Mouse (Mus musculus) heart, embryonic 15.5 days (tissue): ENCODE measurements at regions not wholly inside any gene's neighbourhood (a gene's known extent, or its start where the extent isn't known, plus 50 kb on each side); places are given as distances from the start of the nearest gene placed in this dataset.
A peak's percentile ranks its signal among the peaks of the same experiment; 100 is the strongest.

ENCODE experiments used
- ATAC-seq: fragments of 200-750 bp; cut with Nextera tagmentation; replicated peaks from 2 replicates; pipeline ENCODE4 v1.8.0; 2017; ENCODE audit warnings: low read depth, moderate TSS enrichment; ENCODE audit not compliant: insufficient number of reproducible peaks, insufficient read depth, low FRiP score
- H3K27ac ChIP-seq: fragments of 300-500 bp; sonication (generic); 2 replicates; pipeline ENCODE4 v1.5.1; 2015; ENCODE audit warnings: mild to moderate bottlenecking, inconsistent platforms
- H3K27me3 ChIP-seq: fragments of 300-500 bp; sonication (generic); 2 replicates; pipeline ENCODE4 v1.6.1; 2015; ENCODE audit warnings: inconsistent platforms
- H3K36me3 ChIP-seq: fragments of 300-500 bp; sonication (generic); 2 replicates; pipeline ENCODE4 v1.6.1; 2015; ENCODE audit warnings: mild to moderate bottlenecking, inconsistent platforms
- H3K4me1 ChIP-seq: fragments of 300-500 bp; sonication (generic); replicated peaks from 2 replicates; pipeline ENCODE4 v1.6.1; 2015; ENCODE audit warnings: inconsistent platforms
- H3K4me2 ChIP-seq: fragments of 300-500 bp; sonication (generic); 2 replicates; pipeline ENCODE4 v1.6.1; 2015; ENCODE audit warnings: inconsistent platforms, mild to moderate bottlenecking, moderate library complexity
- H3K4me3 ChIP-seq: fragments of 300-500 bp; sonication (generic); 2 replicates; pipeline ENCODE4 v1.5.1; 2015; ENCODE audit warnings: mild to moderate bottlenecking, inconsistent platforms
- H3K9ac ChIP-seq: fragments of 300-500 bp; sonication (generic); 2 replicates; pipeline ENCODE4 v1.6.1; 2015; ENCODE audit warnings: mild to moderate bottlenecking, inconsistent platforms
- H3K9me3 ChIP-seq: fragments of 300-500 bp; sonication (generic); replicated peaks from 2 replicates; pipeline ENCODE4 v1.6.1; 2016; ENCODE audit warnings: inconsistent platforms
- WGBS: fragments of 180-500 bp; shearing (Covaris S2); methylation state at CpG from one replicate; pipeline ENCODE4 v1.1.7; 2015; ENCODE audit warnings: mixed read lengths; 5-methylcytosine and 5-hydroxymethylcytosine counted together

- no peak overlapping the region for H3K27ac ChIP-seq
- no peak overlapping the region for H3K4me3 ChIP-seq
- H3K4me1 ChIP-seq = 0 out of 2 replicates have a peak, but pooled peaks cover 4% of the 10 kb centered on the region
- H3K9ac ChIP-seq = no peak overlapping the region
- no peak overlapping the region for H3K4me2 ChIP-seq
- ATAC-seq = peak; percentile 78
- no peaks in the 10 kb centered on the region for H3K36me3 ChIP-seq
- H3K9me3 ChIP-seq = no peaks in the 10 kb centered on the region
- H3K27me3 ChIP-seq = no peaks in the 10 kb centered on the region
- 20% methylated on average over 2 of the region's 2 CpGs for WGBS
Observed at GRCm38 (mm10) chr2:11853210-11853973, 75.7 kb downstream of the Ankrd16 start.

GRCm38 (mm10) chr2:11869983-11870382 lies 92.3 kb downstream of the Ankrd16 start:
- Histone ChIP-seq H3K36me3 (no peaks in the 10 kb centered on the region), H3K9me3 (0 out of 2 replicates have a peak, but pooled peaks cover 3% of the 10 kb centered on the region), H3K9ac (no peak overlapping the region), H3K4me3 (no peak overlapping the region), H3K4me1 (no peaks in the 10 kb centered on the region), H3K27ac (no peak overlapping the region), H3K27me3 (no peaks in the 10 kb centered on the region), H3K4me2 (no peak overlapping the region)
- ATAC-seq = no peak
- 35% methylated on average over 2 of the region's 2 CpGs for WGBS

- WGBS = 13% methylated on average over 1 of the region's 1 CpGs
- Histone ChIP-seq H3K9me3 (no peaks in the 10 kb centered on the region), H3K4me2 (no peak overlapping the region), H3K36me3 (no peaks in the 10 kb centered on the region), H3K27ac (no peak overlapping the region), H3K4me3 (no peak overlapping the region), H3K9ac (no peak overlapping the region), H3K27me3 (no peaks in the 10 kb centered on the region), H3K4me1 (no peaks in the 10 kb centered on the region)
- ATAC-seq = no peak
Observed at GRCm38 (mm10) chr2:11880005-11880404, 102.3 kb downstream of the Ankrd16 start.

- no peaks in the 10 kb centered on the region for H3K36me3 ChIP-seq
- ATAC-seq = no peak
- H3K27ac ChIP-seq = no peak overlapping the region
- 63% methylated on average over 7 of the region's 7 CpGs for WGBS
- H3K4me1 ChIP-seq = no peaks in the 10 kb centered on the region
- H3K9ac ChIP-seq = no peak overlapping the region
- no peak overlapping the region for H3K4me2 ChIP-seq
- H3K9me3 ChIP-seq = no peaks in the 10 kb centered on the region
- no peak overlapping the region for H3K4me3 ChIP-seq
- H3K27me3 ChIP-seq = no peaks in the 10 kb centered on the region
Observed at GRCm38 (mm10) chr2:11894792-11895568, 117.3 kb downstream of the Ankrd16 start.

GRCm38 (mm10) chr2:11899698-11900660 lies 122.3 kb downstream of the Ankrd16 start:
- no peaks in the 10 kb centered on the region for H3K36me3 ChIP-seq
- no peak overlapping the region for H3K9ac ChIP-seq
- no peak overlapping the region for H3K4me2 ChIP-seq
- H3K27me3 ChIP-seq = no peaks in the 10 kb centered on the region
- no peak overlapping the region for H3K27ac ChIP-seq
- 77% methylated on average over 11 of the region's 11 CpGs for WGBS
- no peak overlapping the region for H3K4me3 ChIP-seq
- H3K9me3 ChIP-seq = no peaks in the 10 kb centered on the region
- no peak for ATAC-seq
- no peaks in the 10 kb centered on the region for H3K4me1 ChIP-seq

- no peaks in the 10 kb centered on the region for H3K27me3 ChIP-seq
- H3K4me2 ChIP-seq = no peak overlapping the region
- no peak overlapping the region for H3K4me3 ChIP-seq
- H3K36me3 ChIP-seq = no peaks in the 10 kb centered on the region
- no peak overlapping the region for H3K27ac ChIP-seq
- no peaks in the 10 kb centered on the region for H3K9me3 ChIP-seq
- no peaks in the 10 kb centered on the region for H3K4me1 ChIP-seq
- ATAC-seq = no peak
- H3K9ac ChIP-seq = no peak overlapping the region
- 74% methylated on average over 1 of the region's 1 CpGs for WGBS
Observed at GRCm38 (mm10) chr2:11914782-11915181, 137.1 kb downstream of the Ankrd16 start.

GRCm38 (mm10) chr2:11917373-11917772 lies 139.7 kb downstream of the Ankrd16 start:
- H3K4me3 ChIP-seq = no peak overlapping the region
- no peaks in the 10 kb centered on the region for H3K36me3 ChIP-seq
- H3K9me3 ChIP-seq = no peaks in the 10 kb centered on the region
- no peaks in the 10 kb centered on the region for H3K4me1 ChIP-seq
- no peak overlapping the region for H3K9ac ChIP-seq
- H3K27me3 ChIP-seq = no peaks in the 10 kb centered on the region
- H3K27ac ChIP-seq = no peak overlapping the region
- H3K4me2 ChIP-seq = no peak overlapping the region
- ATAC-seq = no peak

- Histone ChIP-seq H3K4me2 (no peak overlapping the region), H3K4me3 (no peak overlapping the region), H3K27ac (no peak overlapping the region), H3K9ac (no peak overlapping the region), H3K4me1 (no peaks in the 10 kb centered on the region), H3K27me3 (no peaks in the 10 kb centered on the region), H3K9me3 (no peaks in the 10 kb centered on the region), H3K36me3 (no peaks in the 10 kb centered on the region)
- 68% methylated on average over 5 of the region's 5 CpGs for WGBS
- no peak for ATAC-seq
Observed at GRCm38 (mm10) chr2:11918070-11918469, 140.4 kb downstream of the Ankrd16 start.

- no peaks in the 10 kb centered on the region for H3K27me3 ChIP-seq
- H3K9ac ChIP-seq = no peak overlapping the region
- H3K36me3 ChIP-seq = no peaks in the 10 kb centered on the region
- no peak overlapping the region for H3K27ac ChIP-seq
- H3K4me3 ChIP-seq = no peak overlapping the region
- WGBS = 65% methylated on average over 3 of the region's 3 CpGs
- H3K9me3 ChIP-seq = no peaks in the 10 kb centered on the region
- no peak overlapping the region for H3K4me2 ChIP-seq
- ATAC-seq = no peak
- no peaks in the 10 kb centered on the region for H3K4me1 ChIP-seq
Observed at GRCm38 (mm10) chr2:11960777-11961176, 183.1 kb downstream of the Ankrd16 start.

- Histone ChIP-seq H3K9me3 (no peaks in the 10 kb centered on the region), H3K9ac (no peak overlapping the region), H3K36me3 (no peaks in the 10 kb centered on the region), H3K4me2 (no peak overlapping the region), H3K27ac (no peak overlapping the region), H3K4me1 (no peaks in the 10 kb centered on the region), H3K4me3 (no peak overlapping the region), H3K27me3 (no peaks in the 10 kb centered on the region)
- WGBS = 51% methylated on average over 3 of the region's 3 CpGs
- ATAC-seq = no peak
Observed at GRCm38 (mm10) chr2:11965374-11965773, 187.7 kb downstream of the Ankrd16 start.

- H3K27ac ChIP-seq = no peak overlapping the region
- H3K27me3 ChIP-seq = no peaks in the 10 kb centered on the region
- no peak overlapping the region for H3K4me3 ChIP-seq
- ATAC-seq = no peak
- no peaks in the 10 kb centered on the region for H3K9me3 ChIP-seq
- H3K4me1 ChIP-seq = no peaks in the 10 kb centered on the region
- no peak overlapping the region for H3K4me2 ChIP-seq
- H3K36me3 ChIP-seq = no peaks in the 10 kb centered on the region
- 68% methylated on average over 2 of the region's 2 CpGs for WGBS
- no peak overlapping the region for H3K9ac ChIP-seq
Observed at GRCm38 (mm10) chr2:11967001-11967400, 189.3 kb downstream of the Ankrd16 start.
